Mouse (Mus musculus) left cerebral cortex, postnatal 4 days (tissue): ENCODE data around the gene Cnot1. TPM values are rescaled to one million over a fixed set of nuclear protein-coding genes. Genes with fewer than 3 reads are reported as not detected.
A peak's percentile ranks its signal among the peaks of the same experiment; 100 is the strongest.
"Not testable (repeated sequence)": the region's sequence is repeated elsewhere in the genome, so short reads cannot be mapped to it uniquely, and the experiment has no call there.

Source experiments
- DNase-seq: peaks from one replicate; pipeline ENCODE4 v3.0.0-alpha.2; 2022
- intact Hi-C: fragments of 180-260 bp; cut with DNase I; formaldehyde crosslinking; loops from one replicate; pipeline ENCODE4 v1.15.1; 2025
- total RNA-seq, 2 experiments: library from RNA; stranded (reverse); gene quantifications; 2 replicates each; pipeline ENCODE4 v1.2.3; 2021

The Cnot1 gene
- total RNA-seq, 2 experiments from 2014 or later, result 156 to 167 TPM

DNA sequence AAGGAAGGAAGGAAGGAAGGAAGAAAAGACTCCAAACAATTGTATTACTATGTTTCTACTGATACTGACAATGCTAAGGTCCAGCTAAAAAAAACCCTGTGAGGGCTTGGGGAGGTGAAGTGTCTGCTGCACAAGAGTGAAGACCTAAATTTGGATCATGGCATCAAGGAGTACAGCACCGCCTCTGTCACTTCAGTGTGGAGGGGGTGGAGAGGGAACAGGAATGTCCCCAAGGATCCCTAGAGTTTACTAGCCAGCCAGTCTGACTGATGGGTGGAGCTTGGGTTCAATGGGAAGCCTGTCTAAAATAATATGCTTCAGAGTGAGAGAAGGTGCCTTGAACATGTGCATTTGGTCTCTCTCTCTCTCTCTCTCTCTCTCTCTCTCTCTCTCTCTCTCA, 10.9 kb upstream of the Cnot1 start:
- intact Hi-C loops, result no loop called here
- no peak for DNase-seq

DNA sequence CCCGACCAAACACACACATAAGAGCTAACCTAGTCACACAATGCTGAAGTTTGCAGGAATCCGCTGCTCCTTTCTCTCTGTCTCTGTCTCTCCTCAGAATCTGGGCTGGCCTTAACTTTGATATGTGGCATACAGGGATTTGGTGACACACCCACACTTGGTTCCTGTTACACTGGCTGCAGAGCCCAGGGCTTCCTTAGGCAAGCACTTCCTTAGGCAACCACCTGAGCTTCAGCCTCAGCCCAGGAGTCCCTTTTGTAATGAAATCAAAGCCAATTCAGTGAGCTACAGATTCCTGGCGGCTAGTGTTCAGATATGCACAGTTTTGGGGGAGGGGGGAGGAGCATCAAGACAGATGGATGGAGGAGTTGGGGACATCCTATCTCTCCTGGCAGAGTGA, 10.3 kb upstream of the Cnot1 start:
- intact Hi-C loops, result no loop called here
- DNase-seq, result no peak

DNA sequence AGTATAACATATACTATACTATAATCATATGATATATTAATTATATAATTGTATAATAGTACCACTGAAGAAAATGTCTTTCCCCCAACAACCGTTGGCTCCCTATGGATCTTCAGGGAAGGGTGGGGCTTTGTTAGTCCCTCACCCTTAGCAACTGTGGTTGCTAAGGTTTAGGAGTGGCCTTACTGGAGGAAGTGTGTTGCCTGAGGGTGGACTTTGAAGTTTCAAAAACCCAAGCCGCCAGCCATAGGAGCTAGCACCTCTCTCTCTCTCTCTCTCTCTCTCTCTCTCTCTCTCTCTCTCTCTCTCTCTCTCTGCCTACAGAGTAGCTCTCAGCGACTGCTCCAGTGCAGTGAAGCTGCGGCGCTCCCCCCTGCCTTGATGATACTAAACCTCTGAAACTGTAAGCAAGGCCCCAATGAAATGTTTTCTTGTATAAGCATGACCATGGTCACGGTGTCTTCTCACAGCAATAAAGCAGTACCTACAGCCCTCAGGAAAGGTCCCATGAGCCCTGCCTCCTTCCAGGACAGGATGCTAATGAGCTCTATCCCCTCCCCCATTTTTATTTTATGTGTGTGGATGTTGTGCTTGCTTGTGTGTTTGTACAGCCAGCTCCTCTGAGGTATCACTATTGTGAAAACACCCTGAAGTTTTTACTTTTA, 8.9 kb upstream of the Cnot1 start:
- intact Hi-C loops, result no loop called here
- DNase-seq, result no peak

DNA sequence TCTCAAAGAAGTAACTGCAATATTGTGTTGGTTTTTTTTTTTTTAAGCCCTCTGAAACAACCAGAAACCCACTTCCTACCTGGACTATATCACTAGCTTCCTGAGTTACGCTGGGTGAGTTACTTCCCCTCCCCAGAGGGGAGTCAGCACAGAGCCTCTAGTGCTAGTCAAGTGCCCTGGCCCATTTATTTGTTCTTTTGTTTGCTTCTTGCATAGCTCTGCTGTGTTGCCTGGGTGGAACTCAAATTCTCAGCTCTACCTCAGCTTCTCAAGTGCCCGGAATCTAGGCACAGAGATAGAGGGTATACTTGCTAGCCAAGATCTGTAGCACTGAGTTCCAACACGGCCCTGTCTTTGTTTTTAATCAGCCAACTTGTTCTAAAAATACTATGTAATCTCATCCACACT, 2.9 kb upstream of the Cnot1 start:
- DNase-seq, result no peak
- intact Hi-C loops, result no loop called here

DNA sequence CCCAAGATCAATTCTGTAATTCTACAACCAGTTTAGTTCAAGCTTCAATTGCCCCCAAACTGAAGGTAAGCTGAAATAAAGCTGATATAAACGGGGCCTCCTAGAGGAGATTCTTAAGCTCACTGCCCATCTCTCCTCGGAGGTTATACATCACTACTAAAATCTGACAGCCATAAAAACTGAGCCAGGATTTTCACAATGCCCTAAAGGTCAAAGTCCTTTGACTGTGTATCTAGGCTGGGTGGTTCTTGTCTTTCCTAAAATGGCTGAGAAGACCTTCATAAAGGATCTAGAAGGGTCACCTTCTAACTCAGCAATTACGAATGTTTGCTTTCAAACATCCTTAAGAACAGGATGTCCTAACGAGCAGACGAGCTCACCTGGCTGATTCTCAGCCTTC, 1.9 kb upstream of the Cnot1 start:
- intact Hi-C loops, result no loop called here
- no peak for DNase-seq

DNA sequence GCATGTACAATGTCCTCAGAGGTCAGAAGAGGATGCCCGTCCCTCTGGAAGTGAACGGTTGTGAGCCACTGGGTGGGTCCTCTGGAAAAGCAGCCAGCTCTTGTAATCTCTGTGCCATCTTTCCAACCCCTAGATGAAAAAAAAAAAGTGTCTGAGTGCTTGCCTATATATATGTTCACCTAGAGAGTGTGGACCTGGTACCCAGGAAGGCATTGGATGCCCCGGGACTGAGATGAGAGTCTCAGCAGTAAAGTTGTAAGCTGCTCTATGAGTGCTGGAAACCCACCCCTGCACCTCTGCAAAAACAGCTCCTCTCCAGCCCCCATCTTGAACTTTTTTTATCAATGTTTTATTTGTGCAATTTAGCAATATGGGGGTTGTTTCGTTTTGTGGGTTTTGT, 1.4 kb upstream of the Cnot1 start:
- intact Hi-C loops, result no loop called here
- DNase-seq, result no peak

DNA sequence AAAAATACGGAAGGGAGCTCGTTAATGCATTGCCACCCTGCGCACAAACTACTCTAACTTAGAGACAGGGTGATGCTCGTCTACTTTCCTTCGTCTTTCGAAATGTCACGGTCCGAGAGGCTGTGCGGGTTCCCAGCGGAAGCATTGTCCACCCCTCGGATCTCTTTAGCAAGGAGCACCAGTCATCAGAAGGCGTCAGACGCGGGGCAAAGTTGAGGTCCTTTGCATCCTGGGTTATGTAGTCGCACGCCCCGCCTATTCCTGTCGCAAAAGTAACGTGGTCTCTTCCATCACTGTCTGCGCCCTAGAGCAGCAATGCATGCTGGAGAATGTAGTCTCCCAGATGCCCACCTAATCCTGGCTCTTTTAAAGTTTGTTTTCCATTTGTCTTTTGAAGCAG, 597 bp upstream of the Cnot1 start:
- DNase-seq, result peak; percentile 93
- intact Hi-C loops, result no loop called here

DNA sequence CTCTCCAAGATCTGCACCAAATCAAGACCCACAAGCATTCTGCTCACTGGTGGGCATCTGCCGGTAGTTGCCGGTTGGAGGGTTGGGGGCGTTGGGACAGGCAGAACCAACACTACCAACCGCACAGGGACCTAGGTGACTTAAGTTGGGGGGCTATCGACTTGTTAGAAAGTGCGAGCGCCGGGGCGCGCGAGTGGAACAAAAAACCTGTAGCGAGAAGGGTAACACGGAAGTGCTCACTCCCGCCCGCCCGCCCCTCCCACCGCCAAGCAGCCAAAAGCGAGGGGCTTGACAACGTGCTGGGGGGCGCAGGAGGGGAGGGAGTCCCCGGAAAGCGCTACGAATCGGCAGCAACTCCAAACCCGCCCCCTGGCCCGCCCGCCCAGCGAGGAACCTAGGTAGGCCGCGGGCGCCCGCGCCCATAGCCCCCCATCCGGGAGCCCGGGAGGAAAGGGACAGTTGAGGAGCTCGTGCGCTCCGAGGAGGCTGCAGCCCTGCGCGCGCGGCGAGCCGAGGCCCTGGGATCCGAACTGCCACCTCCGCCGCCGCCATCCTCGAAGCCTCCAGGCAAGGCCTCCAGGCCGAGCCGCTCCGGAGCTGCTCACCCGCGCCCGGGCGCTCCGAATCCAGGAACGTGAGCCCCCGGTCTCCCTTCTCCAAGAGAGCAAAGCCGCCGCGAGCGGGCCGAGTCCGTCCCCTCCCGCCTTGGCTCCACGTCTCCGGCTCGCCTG, 638 bp downstream of the Cnot1 start:
- no peak for DNase-seq
- intact Hi-C loops, result no loop called here

DNA sequence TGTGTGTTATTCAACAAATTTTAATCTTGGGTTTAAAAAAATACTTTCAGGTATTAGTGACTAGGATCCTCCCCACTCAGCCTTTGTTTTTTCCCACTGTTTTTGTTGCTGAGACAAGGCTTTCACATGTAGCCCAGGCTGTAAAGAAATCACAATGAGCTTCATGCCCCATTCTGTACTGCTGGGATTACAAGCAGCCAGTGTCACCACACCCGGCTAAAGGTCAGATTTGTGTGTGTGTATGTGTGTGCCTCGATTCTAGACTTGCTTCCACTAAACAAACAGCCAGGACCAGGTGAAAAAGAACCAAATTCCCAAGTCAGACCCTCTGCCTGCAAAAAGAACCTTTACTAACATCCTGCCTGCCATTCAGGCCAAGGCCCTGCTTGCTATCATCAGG, 1.8 kb downstream of the Cnot1 start:
- intact Hi-C loops, result no loop called here
- DNase-seq, result no peak

DNA sequence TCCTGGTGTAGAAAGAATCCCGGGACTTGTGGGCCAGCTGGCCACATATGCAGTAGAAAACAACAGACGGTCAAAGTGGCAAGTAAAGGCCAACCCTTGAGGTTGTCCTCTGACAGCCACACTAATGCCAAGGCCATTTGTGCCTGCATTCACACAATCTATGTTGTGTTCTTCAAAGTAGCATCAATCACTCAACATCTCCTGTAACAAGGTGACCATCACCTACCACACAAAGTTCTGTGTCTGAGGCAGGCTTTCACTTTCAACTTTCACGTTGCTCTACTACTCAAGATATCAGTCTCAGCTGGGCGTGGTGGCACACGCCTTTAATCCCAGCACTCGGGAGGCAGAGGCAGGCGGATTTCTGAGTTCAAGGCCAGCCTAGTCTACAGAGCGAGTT, 5.0 kb downstream of the Cnot1 start:
- DNase-seq, result no peak
- intact Hi-C loops, result no loop called here

DNA sequence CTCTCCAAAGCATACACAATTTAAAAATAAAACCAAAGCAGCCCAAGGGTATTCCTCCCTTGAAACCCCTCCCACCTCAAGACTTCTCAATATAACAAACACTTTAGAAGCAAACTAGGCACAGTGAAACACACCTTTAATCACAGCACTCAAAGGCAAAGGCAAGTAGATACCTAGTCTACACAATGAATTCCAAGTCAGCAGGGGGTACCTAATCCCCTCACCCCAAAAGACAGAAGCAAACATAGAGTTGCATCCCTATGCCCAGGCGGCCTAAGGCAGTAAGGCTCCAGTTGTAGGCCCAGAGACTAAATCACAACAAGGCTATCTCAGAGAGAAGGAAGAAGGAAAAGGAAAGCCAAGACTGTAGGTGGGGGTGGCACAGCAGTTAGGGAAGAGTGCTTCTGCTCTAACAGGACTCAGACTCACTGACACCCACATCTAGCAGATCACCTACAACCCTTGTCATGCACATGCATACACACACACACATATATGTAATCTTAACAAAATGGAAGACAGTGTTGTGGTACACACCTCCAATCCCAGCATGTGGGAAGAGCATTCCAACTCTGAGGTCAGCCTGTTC, 5.7 kb downstream of the Cnot1 start:
- DNase-seq, result no peak
- intact Hi-C loops, result no loop called here

DNA sequence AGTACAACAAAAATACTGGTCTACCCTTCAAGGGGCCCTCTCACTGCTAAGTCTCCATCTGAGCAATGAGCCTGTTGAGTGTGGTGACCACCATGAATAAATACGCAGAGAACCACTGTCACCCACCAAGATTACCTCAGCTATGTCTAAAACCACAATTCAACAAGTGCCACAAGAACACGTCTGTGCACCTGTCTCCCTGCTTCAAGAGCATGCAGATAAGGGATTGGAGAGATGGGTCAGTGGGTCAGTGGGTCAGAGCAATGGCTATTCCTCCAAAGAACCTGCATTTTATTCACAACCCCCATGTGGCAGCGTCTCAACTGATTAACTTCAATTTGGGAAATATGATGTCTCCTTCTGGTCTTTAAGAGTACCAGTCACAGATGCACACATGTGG, 6.9 kb downstream of the Cnot1 start:
- intact Hi-C loops, result no loop called here
- no peak for DNase-seq

DNA sequence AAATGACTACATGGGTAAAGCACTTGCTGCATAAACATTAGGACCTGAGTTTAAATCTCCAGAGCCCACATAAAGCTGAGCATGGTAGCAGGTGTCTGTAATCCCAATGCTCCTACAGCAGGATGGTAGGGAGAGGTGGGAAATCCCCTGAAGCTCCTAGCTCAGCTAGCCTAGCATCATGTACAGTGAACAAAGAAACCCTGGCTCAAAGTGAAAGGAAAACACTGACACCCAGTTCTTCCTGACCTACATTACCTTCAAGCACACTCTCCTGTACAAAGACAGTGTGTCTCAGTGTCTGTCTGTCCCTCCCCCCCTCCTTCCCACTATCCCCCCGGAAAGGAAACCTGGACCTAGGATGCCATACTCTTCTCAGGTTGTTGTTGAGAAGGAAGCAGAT, 7.4 kb downstream of the Cnot1 start:
- intact Hi-C loops, result no loop called here
- DNase-seq, result no peak

DNA sequence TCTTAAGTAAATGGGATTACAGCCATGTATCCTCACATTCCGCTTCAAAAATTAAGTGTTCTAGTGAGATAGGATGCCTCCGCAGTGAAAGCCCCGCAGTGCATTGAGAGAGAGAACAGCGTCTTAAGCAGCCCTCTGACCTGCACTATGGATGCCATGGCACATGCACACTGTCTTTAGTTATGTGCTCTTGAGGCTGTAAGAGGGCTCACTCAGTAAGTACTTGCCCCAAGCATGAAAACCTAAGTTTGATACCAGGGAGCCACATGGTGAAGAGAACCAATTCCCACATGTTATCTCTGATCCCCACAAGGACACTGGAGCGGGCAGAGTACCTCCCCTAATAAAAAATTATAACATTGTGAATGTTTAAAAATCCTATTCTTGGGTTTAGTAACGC, 8.1 kb downstream of the Cnot1 start:
- intact Hi-C loops, result no loop called here
- DNase-seq, result no peak

DNA sequence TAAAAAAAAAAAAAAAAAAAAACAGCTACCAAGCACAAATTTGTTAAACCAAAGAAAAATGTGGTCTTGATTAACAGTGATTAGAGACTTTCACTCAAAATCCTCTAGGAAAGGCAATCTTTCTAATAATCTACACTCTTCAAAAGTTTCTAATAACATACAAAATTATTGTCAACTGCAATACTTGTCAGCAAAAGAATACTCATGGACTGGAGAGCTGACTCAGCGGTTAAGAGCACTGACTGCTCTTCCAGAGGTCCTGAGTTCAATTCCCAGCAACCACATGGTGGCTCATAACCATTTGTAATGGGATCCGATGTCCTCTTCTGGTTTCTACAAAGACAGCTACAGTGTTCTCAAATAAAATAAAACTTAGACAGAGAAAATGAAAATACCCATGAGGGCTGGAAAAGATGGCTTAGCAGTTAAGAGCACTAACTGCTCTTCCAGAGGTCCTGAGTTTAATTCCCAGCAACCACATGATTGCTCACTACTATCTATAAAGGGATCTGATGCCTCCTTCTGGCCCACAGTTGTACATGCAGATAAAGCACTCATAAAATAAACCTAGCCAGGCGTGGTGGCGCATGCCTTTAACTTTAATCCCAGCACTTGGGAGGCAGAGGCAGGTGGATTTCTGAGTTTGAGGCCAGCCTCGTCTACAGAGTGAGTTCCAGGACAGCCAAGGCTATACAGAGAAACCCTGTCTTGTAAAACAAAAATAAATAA, 11.8 kb downstream of the Cnot1 start:
- intact Hi-C loops, DNase-seq: not testable (repeated sequence)

DNA sequence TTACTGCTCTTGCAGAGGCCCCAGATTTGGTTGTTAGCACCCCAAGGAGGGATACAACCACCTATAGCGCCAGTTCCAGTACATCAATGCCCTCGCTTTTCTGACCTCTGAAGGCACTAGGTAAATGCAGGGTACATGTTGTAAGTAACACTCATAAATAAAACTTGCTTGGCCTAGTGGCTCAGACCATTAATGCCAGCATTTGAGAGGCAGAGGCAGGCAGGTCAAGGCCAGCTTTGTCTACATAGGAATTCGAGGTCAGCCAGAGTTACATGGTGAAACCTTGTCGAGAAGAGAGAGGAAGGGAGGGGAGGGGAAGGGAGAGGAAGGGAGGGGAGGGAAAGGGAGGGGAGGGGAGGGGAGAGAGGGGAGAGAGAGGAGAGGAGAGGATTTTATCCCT, 21.7 kb downstream of the Cnot1 start:
- intact Hi-C loops, result no loop called here
- no peak for DNase-seq

DNA sequence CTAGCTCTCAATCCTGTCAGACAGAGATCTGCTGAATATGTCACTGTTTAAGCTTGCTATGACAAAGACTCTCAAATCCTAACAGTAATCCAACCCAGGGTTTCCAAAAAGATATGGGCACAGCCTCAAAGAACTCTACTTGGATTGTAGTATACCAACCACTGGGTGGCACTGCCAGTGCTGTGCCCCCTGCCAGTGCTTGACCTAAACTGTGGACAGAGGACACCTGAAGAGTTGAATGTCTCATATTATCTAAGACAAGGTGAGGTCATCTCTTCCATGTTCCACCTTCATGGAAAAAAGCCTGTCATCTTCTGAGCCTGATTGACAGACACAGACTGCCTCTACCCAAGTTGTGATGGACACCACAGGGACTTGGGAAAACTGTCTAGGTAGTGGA, 24.6 kb downstream of the Cnot1 start:
- intact Hi-C loops, result no loop called here
- no peak for DNase-seq

DNA sequence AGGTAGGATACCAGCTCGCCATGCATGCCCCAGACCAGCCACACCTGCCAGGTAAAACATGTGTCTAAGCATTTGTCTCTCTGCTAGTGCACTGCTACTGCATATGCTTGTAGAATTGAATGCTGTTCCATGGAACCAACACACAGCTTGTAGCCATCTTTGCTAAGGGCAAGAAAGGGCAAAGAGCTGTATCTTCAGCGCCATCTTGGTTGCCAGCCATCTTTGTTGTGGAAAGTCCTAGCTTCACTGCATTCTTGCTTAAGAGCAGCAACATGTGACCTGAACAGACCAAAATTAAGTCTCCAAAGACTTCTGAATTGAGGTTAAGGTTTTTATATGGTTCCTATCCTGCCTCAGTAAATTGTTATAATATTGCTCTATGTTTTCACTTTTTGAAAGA, 25.5 kb downstream of the Cnot1 start:
- no peak for DNase-seq
- intact Hi-C loops, result no loop called here

DNA sequence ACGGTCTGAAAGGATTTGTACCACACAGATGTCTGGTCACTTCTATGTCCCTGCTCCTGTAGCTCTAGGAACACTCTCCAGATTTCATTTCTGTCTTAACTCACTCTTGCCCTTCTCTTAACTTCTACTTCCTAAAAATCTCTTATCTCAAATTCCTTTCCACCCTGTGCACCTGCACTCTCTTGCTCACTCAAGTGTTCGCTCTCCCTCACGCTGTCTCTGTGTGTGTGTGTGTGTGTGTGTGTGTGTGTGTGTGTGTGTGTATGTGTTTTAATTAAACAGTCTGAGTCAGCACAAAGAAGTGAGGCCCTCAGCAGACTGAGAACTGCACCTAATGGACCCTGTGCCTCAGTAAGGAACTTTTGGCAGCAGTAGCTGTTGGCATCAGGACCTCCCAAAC, 26.2 kb downstream of the Cnot1 start:
- intact Hi-C loops, result no loop called here
- no peak for DNase-seq

DNA sequence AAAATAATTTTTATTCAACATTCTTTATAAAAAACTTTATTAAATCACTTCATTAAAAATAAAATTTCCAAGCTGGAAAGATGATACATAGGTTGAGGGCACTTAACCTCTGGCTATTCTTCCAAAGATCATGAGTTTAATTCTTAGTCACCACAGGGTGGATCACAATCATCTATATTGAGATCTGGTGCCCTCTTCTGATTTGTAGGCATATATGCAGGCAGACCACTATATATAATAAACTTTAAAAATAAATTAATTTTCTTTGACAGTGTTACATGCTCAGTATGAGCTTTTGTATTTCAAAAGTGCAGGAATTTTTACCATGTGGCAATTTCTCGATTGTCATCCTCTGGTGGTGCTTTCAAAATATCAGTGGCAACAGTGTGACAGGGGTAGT, 43.1 kb downstream of the Cnot1 start:
- no peak for DNase-seq

DNA sequence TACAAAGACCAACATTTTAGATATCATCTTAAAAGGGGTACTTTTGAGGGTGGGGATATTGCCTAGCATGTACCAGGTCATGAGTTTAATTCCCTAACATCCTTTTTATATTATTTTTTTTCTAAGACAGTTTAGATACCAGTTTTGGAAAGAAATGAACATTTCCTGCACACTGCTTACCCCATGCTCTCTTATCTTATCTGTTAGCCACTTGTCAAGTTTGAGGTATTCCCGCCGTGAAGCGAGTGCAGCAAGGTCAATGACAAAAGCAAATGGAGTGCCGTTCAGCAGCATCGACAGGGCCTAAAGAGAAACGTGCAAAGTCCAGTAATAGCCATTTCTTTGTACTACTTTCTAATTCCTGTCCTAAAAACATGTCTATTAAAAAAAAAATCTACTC, 46.9 kb downstream of the Cnot1 start:
- DNase-seq, result no peak

More for the DNA sequence above, 43.1 kb downstream of the Cnot1 start:
- intact Hi-C loops, result no loop called here

DNA sequence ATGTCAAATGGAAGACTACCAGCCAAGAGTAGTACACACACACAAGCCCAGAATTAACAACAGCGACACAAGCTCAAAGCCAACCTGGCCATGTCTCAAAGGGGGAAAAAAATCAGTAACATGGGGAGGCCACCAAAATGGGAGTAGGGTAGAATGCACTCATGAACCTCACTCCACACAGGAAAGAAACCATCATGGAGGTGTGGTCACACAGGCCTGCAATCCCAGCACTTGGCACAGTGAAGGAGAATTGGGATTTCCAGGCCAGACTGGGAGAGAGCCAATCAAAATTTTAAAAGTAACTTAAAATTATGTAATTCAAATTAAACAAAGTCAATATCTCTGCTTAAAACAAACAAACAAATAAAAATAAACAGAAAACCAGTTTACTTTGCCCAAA, 55.3 kb downstream of the Cnot1 start:
- no peak for DNase-seq
- intact Hi-C loops, result no loop called here

More for the DNA sequence above, 46.9 kb downstream of the Cnot1 start:
- intact Hi-C loops, result no loop called here
